Mouse (Mus musculus) liver, adult 2 months (tissue): ENCODE results near the gene Npnt. TPM values are rescaled to one million over a fixed set of nuclear protein-coding genes. Genes with fewer than 3 reads are reported as not detected.

Experiments used
- DNase-seq: peaks from one replicate; pipeline ENCODE4 v3.0.0-alpha.2; 2011; ENCODE audit warnings: low read depth, low spot score; ENCODE audit errors: extremely low read depth
- H3K27ac ChIP-seq: fragments of 200-500 bp; replicated peaks from 2 replicates; pipeline ENCODE4 v1.5.1; 2012; ENCODE audit warnings: low read depth, mild to moderate bottlenecking, control low read depth, inconsistent platforms, low read length; ENCODE audit not compliant: insufficient read depth
- H3K27me3 ChIP-seq: fragments of 200-500 bp; 2 replicates; pipeline ENCODE4 v1.6.1; 2012; ENCODE audit warnings: mild to moderate bottlenecking, moderate library complexity, low read length, inconsistent platforms; ENCODE audit not compliant: control insufficient read depth, insufficient read depth
- H3K36me3 ChIP-seq: fragments of 200-500 bp; 2 replicates; pipeline ENCODE4 v1.6.1; 2012; ENCODE audit warnings: low read length, inconsistent platforms; ENCODE audit not compliant: control insufficient read depth, insufficient read depth
- H3K4me1 ChIP-seq: fragments of 200-500 bp; 2 replicates; pipeline ENCODE4 v1.6.1; 2011; ENCODE audit warnings: low read length; ENCODE audit not compliant: control insufficient read depth, insufficient read depth
- H3K4me3 ChIP-seq: fragments of 200-500 bp; 2 replicates; pipeline ENCODE4 v1.5.1; 2011; ENCODE audit warnings: low read depth, mild to moderate bottlenecking, control low read depth, low read length, moderate library complexity; ENCODE audit not compliant: insufficient read depth
- H3K79me2 ChIP-seq: fragments of 200-500 bp; 2 replicates; pipeline ENCODE4 v1.6.1; 2012; ENCODE audit warnings: inconsistent platforms, mild to moderate bottlenecking, low read length, moderate library complexity; ENCODE audit not compliant: control insufficient read depth, insufficient read depth
- H3K9ac ChIP-seq: fragments of 200-500 bp; 2 replicates; pipeline ENCODE4 v1.6.1; 2012; ENCODE audit warnings: low read depth, mild to moderate bottlenecking, control low read depth, inconsistent platforms, low read length
- CTCF ChIP-seq: fragments of 200-500 bp; IDR thresholded peaks from 2 replicates; pipeline ENCODE4 v1.5.1; 2011; ENCODE audit warnings: low read depth, low read length, control low read depth
- POLR2A ChIP-seq: fragments of 200-500 bp; IDR thresholded peaks from 2 replicates; pipeline ENCODE4 v1.6.1; 2011; ENCODE audit warnings: low read length, control low read depth; ENCODE audit not compliant: insufficient read depth; ENCODE audit errors: extremely low read depth
- WGBS: fragments of 180-500 bp; shearing (Covaris S2); methylation state at CpG from one replicate; pipeline ENCODE4 v1.1.7; 2018; 5-methylcytosine and 5-hydroxymethylcytosine counted together
- polyA plus RNA-seq: library from polyadenylated mRNA; depleted of rRNA; stranded (reverse); fragments of >200 nt; gene quantifications from 2 replicates; pipeline ENCODE4 v1.2.3, GENCODE M21; 2012
- total RNA-seq: library from RNA; depleted of rRNA; stranded (reverse); fragments of >200 nt; gene quantifications from 2 replicates; pipeline ENCODE4 v1.2.3, GENCODE M21; 2014

Npnt gene
- total and polyA plus RNA-seq, 2 experiments = 0.09 to 0.39 TPM

DNA sequence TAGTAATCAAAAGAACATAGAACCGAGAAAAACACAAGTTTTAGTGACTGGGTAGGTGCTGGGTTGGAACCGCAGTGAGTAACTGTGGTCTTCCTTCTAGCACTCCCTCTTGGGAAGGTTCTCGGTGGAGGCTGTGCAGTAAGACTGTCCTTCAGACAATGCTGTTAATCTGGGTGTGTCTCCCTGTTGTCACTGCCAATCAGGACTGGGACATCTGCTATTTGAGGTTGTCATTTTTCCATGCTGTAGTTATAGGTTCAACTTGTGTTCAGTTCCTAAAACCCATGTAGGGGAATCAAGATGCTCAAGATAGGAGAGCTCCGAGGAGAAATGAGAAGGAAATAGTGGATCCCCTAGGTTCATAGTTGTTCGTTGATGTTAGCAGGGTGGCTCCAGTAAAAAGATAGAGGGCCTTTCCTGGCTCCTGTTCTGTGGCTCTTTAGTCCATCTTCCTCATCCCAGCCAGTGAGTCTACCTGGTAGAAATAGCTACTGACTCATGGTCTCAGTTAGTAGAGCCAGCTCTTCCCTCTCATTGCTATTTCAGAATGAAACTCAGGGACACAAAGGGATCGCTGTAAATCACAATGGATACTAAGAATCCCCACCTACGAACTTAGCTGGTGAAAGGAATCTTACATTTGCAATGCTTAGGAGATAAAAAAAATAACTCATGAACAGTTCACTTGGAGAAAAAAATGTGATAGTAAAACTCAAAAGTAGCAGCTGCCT lies 12.7 kb upstream of the Npnt start:
- no peak overlapping the region for H3K9ac ChIP-seq
- DNase-seq = no peak
- H3K27me3 ChIP-seq = no peaks in the 10 kb centered on the region
- TF ChIP-seq CTCF (no peak), POLR2A (no peak)
- H3K27ac ChIP-seq = no peak overlapping the region
- H3K4me3 ChIP-seq = no peak overlapping the region
- no peaks in the 10 kb centered on the region for H3K36me3 ChIP-seq
- 90% methylated on average over 7 of the region's 7 CpGs for WGBS
- H3K79me2 ChIP-seq = no peaks in the 10 kb centered on the region
- H3K4me1 ChIP-seq = no peaks in the 10 kb centered on the region

DNA sequence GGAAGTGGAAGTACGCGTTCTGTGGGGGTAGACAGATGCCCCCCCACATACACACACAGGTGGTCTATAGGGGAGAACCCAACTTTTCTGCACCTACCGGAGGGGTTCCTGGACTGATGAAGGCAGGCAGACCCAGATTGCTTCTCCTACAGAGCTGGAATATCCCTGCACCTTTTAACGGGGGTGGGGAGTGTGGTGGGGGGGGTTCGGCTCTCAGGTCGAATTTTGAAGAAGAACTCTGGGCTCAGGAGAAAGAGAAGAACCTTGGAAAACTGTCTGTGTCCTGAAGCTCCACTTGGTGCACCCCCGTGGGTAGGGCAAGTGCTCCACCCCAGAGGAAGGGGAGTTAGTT lies 414 bp upstream of the Npnt start:
- no peak overlapping the region for H3K9ac ChIP-seq
- 17% methylated on average over 7 of the region's 7 CpGs for WGBS
- H3K27me3 ChIP-seq = peaks cover 16% of the 10 kb centered on the region
- H3K36me3 ChIP-seq = no peaks in the 10 kb centered on the region
- H3K27ac ChIP-seq = no peak overlapping the region
- no peak for DNase-seq
- peaks cover 7% of the 10 kb centered on the region; the same call in 1 of the 2 replicates for H3K4me1 ChIP-seq
- peak overlapping the region; percentile 48; the same call in 1 of the 2 replicates for H3K4me3 ChIP-seq
- no peaks in the 10 kb centered on the region for H3K79me2 ChIP-seq
- TF ChIP-seq CTCF (no peak), POLR2A (no peak)

DNA sequence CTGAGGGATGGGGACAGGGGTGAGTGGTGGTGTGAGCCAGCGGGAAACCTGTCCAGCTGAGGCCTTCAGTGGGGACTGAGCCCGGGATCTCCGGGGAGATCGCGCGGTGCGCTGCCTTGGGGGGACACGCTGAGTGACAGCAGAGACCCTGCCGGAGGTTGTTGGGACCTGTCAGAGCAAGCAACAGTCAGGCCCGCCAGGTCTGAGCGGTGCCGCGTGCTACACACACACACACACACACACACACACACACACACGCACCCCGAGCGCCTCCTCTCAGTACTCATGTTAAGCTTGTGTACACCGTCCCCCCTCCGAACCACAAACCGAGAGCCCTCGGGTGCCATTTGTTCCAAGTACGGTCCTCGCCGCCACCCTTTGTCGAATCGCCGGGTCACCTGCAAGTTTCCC lies 706 bp downstream of the Npnt start:
- Histone ChIP-seq H3K36me3 (no peaks in the 10 kb centered on the region), H3K4me1 (peaks cover 7% of the 10 kb centered on the region; the same call in 1 of the 2 replicates), H3K27ac (no peak overlapping the region), H3K4me3 (peak overlapping the region; percentile 48), H3K27me3 (peaks cover 16% of the 10 kb centered on the region), H3K79me2 (no peaks in the 10 kb centered on the region), H3K9ac (peak overlapping the region; percentile 46)
- TF ChIP-seq CTCF = no peak
- TF ChIP-seq POLR2A = no peak
- peak; percentile 2 for DNase-seq
- 2% methylated on average over 26 of the region's 26 CpGs for WGBS

DNA sequence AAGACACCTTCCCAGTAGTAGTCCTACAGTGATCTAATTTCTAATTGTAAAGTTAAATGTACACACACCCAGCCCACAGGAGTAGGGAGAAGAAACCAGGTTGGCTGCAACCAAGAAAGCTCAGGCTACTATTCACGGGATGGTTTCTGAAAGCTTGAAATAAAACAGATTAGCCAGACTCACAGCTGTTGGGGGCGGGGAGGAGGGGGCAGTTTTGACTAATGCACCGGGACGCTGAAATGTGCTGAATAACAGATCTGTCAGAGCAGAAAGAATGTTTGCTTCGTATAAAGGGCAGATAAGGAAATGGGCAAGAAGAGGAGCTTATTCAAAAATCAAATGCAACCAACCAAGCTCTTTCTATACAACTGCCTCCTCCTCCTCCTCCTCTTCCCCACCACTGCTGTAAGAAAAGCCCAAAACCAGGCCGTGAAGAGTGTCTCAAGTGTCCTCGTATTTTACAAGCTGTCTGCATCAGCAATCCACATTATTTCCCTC lies 1.7 kb downstream of the Npnt start:
- DNase-seq = no peak
- H3K4me1 ChIP-seq = peaks cover 7% of the 10 kb centered on the region; the same call in 1 of the 2 replicates
- H3K27ac ChIP-seq = no peak overlapping the region
- H3K36me3 ChIP-seq = no peaks in the 10 kb centered on the region
- H3K79me2 ChIP-seq = no peaks in the 10 kb centered on the region
- no peak overlapping the region for H3K9ac ChIP-seq
- no peak for TF ChIP-seq CTCF
- no peak for TF ChIP-seq POLR2A
- H3K4me3 ChIP-seq = no peak overlapping the region
- WGBS = 73% methylated on average over 7 of the region's 7 CpGs
- H3K27me3 ChIP-seq = peaks cover 16% of the 10 kb centered on the region

DNA sequence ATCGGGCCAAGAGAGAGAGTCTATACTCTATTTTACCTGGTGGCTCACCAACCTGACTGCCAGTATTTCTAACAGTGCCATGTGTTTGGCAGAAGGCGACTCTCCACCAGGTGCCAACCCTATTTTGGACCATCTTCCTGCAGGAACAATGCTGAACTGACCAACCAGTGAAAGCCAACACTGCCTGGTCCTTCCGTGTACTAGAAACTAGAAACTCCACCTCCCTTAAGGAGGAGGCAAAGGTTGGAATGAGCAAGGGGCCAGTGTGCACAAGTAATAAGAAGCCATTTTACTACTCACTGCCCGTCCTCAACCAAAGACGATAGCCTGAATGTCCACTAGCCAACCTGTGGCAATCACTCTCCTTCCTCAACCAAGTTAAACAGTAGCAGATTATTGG lies 4.0 kb downstream of the Npnt start:
- Histone ChIP-seq H3K27me3 (peaks cover 16% of the 10 kb centered on the region), H3K79me2 (no peaks in the 10 kb centered on the region), H3K4me3 (no peak overlapping the region), H3K4me1 (peaks cover 7% of the 10 kb centered on the region; the same call in 1 of the 2 replicates), H3K9ac (no peak overlapping the region), H3K36me3 (no peaks in the 10 kb centered on the region), H3K27ac (no peak overlapping the region)
- TF ChIP-seq POLR2A (no peak), CTCF (no peak)
- DNase-seq = no peak
- WGBS = 95% methylated on average over 5 of the region's 5 CpGs

DNA sequence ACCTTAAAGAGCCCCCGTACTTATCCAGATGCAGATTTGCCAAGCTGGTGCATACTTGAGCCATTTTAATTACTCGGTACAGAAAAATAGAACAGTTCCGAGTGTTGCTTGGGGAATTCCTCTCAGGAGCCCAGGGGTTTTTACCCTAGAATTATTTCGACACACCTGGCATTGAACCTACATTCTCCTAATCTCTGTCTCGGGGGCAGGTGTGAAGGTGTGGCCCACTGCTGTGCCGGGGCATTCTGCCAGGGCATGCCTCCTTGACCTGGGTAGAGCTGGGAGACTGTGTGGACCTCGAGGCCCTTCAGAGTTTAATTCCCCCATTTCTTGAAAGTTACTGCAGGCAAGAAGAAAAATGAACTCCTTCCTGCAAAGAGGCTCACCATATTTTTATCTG lies 4.4 kb downstream of the Npnt start:
- Histone ChIP-seq H3K27me3 (peaks cover 16% of the 10 kb centered on the region), H3K27ac (no peak overlapping the region), H3K36me3 (no peaks in the 10 kb centered on the region), H3K9ac (no peak overlapping the region), H3K4me1 (peaks cover 7% of the 10 kb centered on the region; the same call in 1 of the 2 replicates), H3K4me3 (no peak overlapping the region), H3K79me2 (no peaks in the 10 kb centered on the region)
- no peak for DNase-seq
- WGBS = 76% methylated on average over 7 of the region's 7 CpGs
- no peak for TF ChIP-seq CTCF
- no peak for TF ChIP-seq POLR2A
